Mouse (Mus musculus): ENCODE measurements around the gene Slc15a4.

Gene Slc15a4

DNA sequence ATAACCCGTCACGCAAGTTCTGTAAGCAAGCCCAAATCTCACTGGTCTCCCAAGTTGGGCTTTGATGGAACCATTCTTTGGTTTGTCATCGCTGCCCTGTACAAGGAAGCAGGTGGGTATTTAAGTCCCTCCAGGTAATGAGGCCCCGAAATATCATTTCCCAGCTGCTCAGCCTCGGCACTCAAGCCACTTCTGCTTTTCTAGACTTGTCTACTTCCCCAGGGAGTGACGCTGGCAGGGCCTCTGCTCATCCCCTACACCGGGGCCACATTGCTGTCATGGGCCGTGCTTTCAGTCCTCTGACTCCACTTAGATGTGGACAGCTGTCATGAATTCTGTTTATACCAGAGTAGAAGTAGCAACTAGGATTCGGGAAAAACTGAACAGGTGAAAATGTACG, 11.6 kb downstream of the Slc15a4 start:
- DNase-seq (ENCODE audit: low read depth, low spot score) = no peak

DNA sequence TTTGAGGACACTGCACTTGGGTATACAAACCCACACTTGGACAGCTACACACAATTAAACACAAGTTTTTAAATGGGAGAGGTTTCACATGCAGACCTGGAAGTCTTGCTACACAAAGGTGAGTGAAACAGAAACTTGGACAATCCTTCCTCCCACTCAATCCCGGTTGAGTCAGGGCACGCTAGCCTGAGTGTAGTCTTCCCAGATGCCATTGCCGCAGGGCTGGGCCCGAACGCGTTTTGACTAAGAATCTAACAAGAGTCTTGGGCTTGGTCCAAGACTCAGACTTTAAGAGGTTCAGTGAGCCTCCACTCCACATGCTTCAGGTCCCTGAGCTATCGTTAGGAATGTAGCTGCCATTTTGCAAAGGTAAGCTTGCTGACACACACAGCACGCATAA, 12.3 kb downstream of the Slc15a4 start:
- no peak for DNase-seq (ENCODE audit: low read depth, low spot score)

- DNase-seq (ENCODE audit: low read depth, low spot score) = no peak
These were observed 13.9 kb downstream of the Slc15a4 start for GRCm38 (mm10) chr5:127618834-127619233.

- DNase-seq (ENCODE audit: low read depth, low spot score) = peak; percentile 95
These were observed 15.6 kb downstream of the Slc15a4 start for GRCm38 (mm10) chr5:127616884-127617635.

DNA sequence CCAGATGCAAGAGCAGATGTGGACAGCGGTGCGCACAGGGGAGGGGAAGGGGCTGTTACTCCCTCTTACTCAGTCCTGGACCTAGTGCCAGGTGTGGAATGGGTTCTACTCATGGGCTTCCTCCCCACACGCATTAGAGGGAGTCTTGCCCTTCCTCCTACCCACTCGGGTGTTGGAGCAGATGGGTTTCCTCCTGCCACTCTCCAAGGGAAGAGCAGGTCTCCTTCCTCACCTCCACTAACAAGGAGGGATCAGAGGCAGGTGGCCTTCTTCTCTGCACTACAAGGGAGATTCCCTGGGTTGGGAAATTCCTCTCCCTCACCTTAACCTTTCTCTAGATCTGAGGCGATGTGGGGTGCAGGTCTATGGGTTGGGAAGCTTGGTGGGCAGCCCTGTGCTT, 16.5 kb downstream of the Slc15a4 start:
- no peak for DNase-seq (ENCODE audit: low read depth, low spot score)

DNA sequence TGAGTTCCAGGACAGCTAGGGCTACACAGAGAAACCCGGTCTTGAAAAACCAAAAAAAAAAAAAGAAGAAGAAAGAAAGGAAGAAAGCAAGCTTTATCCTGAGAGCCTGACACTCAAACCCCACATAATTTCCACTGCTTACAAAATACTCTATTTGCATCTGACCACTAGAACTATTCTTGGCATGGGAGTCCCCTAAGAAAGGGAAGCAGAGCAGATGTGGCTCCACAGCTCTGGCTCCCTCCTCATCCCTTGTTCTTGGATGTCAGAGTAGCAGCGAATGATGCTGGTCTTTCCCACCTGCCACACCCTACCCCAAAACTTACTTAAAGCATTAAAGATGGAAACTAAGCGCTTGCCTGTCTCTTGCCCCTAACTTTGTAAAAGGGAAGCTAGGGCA, 17.2 kb downstream of the Slc15a4 start:
- no peak for DNase-seq (ENCODE audit: low read depth, low spot score)

DNA sequence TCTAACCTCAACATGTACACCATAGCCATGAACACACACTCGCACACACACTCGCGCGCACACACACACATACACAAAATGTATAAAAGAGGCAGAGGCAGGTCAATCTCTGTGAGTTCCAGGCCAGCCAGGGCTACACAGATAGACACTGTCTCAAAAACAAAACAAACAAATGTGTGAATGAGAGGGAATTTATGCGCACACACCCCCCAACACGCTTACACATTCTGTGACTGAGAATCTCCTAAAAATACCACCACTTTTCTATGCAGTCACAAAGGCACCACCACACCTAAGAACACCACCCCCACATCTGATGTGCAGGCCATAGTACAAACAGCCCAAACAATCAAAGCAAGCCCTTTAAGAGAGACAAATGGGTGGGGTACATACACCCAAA, 20.3 kb downstream of the Slc15a4 start:
- DNase-seq (ENCODE audit: low read depth, low spot score) = no peak

- DNase-seq (ENCODE audit: low read depth, low spot score) = no peak
These were observed 20.8 kb downstream of the Slc15a4 start for GRCm38 (mm10) chr5:127611881-127612280.

DNA sequence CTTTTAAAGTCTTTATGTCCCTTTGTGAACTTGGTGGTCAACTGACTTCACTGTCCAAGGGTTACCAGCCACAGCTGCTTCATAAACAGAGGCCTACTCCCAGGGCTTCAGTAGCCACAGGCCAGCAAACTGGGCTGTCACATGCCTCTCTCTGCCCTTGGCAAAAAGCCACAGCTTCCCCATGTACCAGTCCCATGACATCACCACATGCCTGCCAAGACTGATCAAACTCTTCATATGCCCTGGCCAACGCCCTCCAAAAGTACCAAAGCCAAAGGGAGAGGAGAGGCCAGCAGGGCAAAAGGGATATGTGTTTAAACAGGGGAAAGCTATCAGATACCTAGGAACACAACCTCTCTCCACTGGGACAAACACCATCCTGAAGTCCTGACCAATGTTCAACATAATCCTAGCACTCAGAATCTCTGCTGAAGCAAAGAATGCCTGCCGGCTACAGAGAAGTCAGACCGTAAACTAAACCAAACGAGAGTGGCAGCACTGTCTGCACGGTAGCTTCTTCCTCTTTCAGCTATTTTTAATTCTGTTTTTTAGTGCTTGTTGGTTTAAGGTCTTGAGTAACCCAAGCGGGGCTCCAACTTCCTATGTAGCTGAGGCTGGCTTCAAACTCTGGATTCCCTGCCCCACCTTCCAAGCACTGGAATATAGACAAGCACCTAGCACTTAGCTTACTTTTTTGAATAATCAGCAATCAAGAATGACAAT, 21.7 kb downstream of the Slc15a4 start:
- peak; percentile 29 for DNase-seq (ENCODE audit: low read depth, low spot score)

DNA sequence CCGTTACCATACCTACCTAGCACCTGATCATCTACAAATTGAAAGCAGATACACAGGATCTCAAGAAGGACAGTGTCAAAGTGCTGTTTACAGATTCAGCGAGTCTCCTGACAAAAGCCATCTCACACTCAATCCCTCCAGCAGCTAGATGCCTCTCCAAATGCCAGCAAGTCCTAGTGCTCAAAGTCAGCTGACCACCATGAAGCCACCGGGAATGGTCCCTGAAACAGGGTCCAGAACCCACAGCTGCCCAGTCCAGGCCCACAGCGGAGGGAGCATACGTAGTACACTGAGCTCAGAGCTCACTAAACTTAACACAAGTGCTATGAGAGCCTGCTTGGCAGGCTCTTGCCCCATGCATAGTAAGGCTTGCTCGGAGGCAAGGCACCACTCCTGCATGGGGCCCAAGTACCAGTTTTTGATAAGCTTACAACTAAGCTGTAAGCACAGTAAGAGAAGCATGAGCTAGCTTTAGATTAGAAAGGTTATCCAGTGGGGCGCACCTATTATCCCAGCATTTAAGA, 23.4 kb downstream of the Slc15a4 start:
- DNase-seq (ENCODE audit: low read depth, low spot score) = no peak

GRCm38 (mm10) chr5:127607507-127607906, 25.2 kb downstream of the Slc15a4 start:
- DNase-seq (ENCODE audit: low read depth, low spot score) = no peak

DNA sequence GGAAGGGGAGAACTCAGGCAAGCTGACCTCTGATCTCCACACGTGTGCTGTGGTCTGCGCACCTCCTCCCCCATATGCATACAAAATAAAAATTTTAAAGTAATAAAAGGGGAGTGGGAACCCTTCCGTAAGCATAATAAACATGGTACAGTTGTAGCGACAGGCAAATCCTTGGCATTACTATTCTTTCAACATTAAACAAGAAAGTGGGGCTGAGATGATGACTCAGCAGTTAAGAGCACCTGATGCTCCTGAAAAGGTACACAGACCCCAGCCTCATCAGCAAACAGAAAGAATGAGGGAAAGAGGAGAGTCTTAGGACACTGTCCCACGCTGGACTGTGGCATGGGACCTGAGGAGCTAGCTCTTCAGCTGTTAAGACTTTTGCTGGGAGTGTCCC, 29.7 kb downstream of the Slc15a4 start:
- no peak for DNase-seq (ENCODE audit: low read depth, low spot score)

GRCm38 (mm10) chr5:127596862-127597261, 35.8 kb downstream of the Slc15a4 start:
- DNase-seq (ENCODE audit: low read depth, low spot score) = no peak

DNA sequence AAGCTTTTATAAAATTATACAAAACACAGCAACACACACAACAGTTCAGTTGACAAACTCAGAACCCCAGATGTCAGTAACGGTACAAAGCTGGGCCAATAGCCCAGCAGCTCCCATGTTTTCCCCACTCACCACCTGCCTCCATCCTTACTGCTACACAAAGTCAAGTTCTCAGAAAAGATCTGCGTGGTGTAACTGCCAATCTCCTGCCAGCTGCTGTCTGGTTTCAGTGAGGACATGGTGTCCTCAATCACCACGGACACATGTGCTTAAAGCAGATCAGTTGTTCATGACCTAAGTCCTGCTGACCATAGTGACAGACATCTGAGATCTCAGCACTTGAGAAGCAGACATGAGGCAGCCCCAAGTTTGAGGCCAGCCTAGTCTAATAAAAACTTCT, 37.0 kb downstream of the Slc15a4 start:
- no peak for DNase-seq (ENCODE audit: low read depth, low spot score)

- DNase-seq (ENCODE audit: low read depth, low spot score) = no peak
These were observed 39.8 kb downstream of the Slc15a4 start for GRCm38 (mm10) chr5:127592854-127593253.

GRCm38 (mm10) chr5:127592406-127592805, 40.3 kb downstream of the Slc15a4 start:
- DNase-seq (ENCODE audit: low read depth, low spot score) = no peak

GRCm38 (mm10) chr5:127587854-127588253, 44.8 kb downstream of the Slc15a4 start:
- no peak for DNase-seq (ENCODE audit: low read depth, low spot score)

DNA sequence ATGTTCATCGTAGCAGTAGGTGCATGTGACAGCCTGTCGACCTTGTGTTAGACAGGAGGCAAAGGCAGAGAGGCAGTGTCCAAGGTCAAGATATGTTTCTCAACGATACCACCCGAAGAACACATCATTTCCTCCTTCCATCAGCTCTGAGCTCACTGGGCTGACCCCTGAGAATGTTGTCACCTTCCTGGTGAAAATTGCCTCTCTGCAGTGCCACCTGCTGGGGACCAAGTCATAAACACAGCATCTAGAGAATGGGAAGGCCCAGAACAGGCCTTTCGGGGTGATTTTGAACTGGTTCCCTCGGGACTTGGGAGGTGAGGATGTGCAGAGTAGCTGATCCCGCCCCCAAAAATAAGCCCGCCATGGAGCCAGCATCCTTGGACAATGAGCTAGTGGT, 49.0 kb downstream of the Slc15a4 start:
- no peak for DNase-seq (ENCODE audit: low read depth, low spot score)

DNA sequence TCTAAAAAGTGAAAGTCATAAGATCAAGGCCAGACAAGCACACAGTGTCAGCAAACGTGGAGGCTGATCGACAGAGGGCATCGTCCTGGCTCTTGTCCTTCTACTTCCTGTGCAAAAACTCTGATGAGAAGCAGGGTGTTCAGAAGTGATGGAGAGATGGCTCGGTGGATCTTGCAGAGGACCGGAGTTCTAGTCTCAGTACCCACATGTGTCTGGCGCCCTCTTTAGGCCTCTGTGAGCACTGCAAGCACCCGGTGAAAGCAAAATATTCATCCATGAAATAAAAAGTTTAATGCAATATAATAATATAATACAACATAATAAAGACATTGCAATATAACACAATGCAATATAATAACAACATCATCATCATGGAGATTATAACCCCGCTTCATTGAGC, 55.3 kb downstream of the Slc15a4 start:
- no peak for DNase-seq (ENCODE audit: low read depth, low spot score)

- DNase-seq (ENCODE audit: low read depth, low spot score) = no peak
These were observed 65.4 kb downstream of the Slc15a4 start for GRCm38 (mm10) chr5:127567165-127567741.

GRCm38 (mm10) chr5:127561086-127561485, 71.6 kb downstream of the Slc15a4 start:
- DNase-seq (ENCODE audit: low read depth, low spot score) = no peak

DNA sequence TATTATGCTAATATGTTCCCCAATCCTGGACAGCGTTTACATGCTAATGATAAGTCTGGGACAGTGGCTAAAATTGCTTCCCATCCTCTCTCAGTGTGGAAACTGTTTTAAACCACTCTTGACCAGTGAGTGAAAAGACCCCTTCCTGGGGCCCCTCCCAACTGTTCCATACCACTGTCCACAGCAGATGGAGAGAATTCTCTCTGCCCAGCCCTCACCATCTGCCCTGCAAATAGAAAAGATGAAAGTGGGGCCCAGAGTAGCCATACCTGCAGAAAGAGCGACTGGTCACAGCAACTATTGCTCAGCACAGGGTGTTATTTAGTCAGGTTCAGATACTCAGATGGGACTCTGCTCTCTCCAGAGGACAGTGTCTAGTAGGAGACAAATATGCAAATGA, 84.6 kb downstream of the Slc15a4 start:
- no peak for DNase-seq (ENCODE audit: low read depth, low spot score)

DNA sequence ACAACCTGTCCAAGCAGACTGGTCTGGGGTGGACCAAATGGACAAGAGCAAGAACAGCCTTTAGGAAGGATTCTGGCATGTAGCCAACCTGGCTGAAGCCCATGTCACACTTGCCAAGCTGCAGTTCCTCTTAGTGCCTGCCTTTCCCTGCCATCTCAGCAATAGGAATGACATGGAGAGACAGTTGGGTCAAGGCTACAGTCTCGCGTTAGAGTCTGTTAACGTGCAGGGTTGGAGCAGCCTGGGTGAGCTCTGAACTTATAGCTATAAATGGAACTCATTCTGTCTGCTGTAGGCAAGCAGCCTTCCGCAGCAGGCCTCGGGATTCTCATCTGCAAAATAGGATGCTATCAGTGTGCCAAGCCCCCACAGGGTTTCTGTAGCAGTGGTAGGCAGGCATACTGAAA, 86.1 kb downstream of the Slc15a4 start:
- no peak for DNase-seq (ENCODE audit: low read depth, low spot score)

Measured in retina, postnatal 7 days (tissue).